Mouse (Mus musculus): ENCODE measurements at regions not wholly inside any gene's neighbourhood (a gene's known extent, or its start where the extent isn't known, plus 50 kb on each side); places are given as distances from the start of the nearest gene placed in this dataset.

DNA sequence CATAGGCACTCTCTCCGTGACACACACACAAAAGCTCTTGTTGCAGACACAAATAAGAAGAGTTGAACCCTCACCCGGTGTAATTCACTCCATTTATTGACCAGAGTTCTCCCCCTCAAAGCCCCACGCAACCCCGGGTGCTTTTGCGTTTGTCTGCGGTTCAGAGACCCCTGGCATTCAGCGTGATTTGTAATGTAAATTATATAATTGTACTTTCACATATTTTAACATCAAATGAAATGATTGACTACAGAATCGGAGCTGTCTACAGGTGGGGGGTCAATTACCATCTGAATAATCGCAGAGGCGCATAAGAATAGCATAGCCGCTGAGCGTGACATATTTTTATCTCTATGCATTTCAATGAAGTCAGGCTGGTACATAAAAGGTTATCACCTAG lies 69.0 kb downstream of the Irx6 start:
- TF ChIP-seq CHD2 (IDR thresholded peaks at IDR 0.05; ENCODE audit: low read depth, low read length) (no peak), MAFK (IDR thresholded peaks at IDR 0.05; ENCODE audit: insufficient read depth, low read depth, low read length) (no peak), HCFC1 (IDR thresholded peaks at IDR 0.05; ENCODE audit: borderline replicate concordance, insufficient read depth, low read length) (no peak)
